Mouse (Mus musculus): ENCODE measurements around the gene Milr1.
"Not testable (repeated sequence)": the region's sequence is repeated elsewhere in the genome, so short reads cannot be mapped to it uniquely, and the experiment has no call there.

The Milr1 gene

GRCm38 (mm10) chr11:106777395-106777794 lies 26.4 kb downstream of the Milr1 start:
- no peaks in the 10 kb centered on the region for H3K27me3 ChIP-seq (ENCODE audit: insufficient read depth, low read length)
- H3K4me3 ChIP-seq (replicated peaks; ENCODE audit: low read length): 0 out of 2 replicates have a peak overlapping the region, but pooled peaks have one; percentile 93
- H3K36me3 ChIP-seq (ENCODE audit: insufficient read depth, low read length): peaks cover 83% of the 10 kb centered on the region
- no peaks in the 10 kb centered on the region for H3K9me3 ChIP-seq (ENCODE audit: low read length)
- peaks cover 31% of the 10 kb centered on the region for H3K4me1 ChIP-seq (replicated peaks; ENCODE audit: low read depth, low read length)
- TF ChIP-seq NANOG (IDR thresholded peaks at IDR 0.05; ENCODE audit: borderline replicate concordance, low read length) (no peak), CTCF (conservative IDR thresholded peaks at IDR 0.05; ENCODE audit: low read length) (no peak), POU5F1 (IDR thresholded peaks at IDR 0.05; ENCODE audit: borderline replicate concordance, low read length) (no peak)

- Histone ChIP-seq H3K4me3 (replicated peaks; ENCODE audit: low read length) (peak overlapping the region; percentile 93), H3K9me3 (ENCODE audit: low read length) (no peaks in the 10 kb centered on the region), H3K4me1 (replicated peaks; ENCODE audit: low read depth, low read length) (peaks cover 39% of the 10 kb centered on the region), H3K27me3 (ENCODE audit: insufficient read depth, low read length) (no peaks in the 10 kb centered on the region), H3K36me3 (ENCODE audit: insufficient read depth, low read length) (peaks cover 83% of the 10 kb centered on the region)
- TF ChIP-seq POU5F1 (IDR thresholded peaks at IDR 0.05; ENCODE audit: borderline replicate concordance, low read length) (no peak), NANOG (IDR thresholded peaks at IDR 0.05; ENCODE audit: borderline replicate concordance, low read length) (no peak), CTCF (conservative IDR thresholded peaks at IDR 0.05; ENCODE audit: low read length) (no peak)
Observed at GRCm38 (mm10) chr11:106778132-106778531, 27.1 kb downstream of the Milr1 start.

GRCm38 (mm10) chr11:106778589-106779387 lies 27.8 kb downstream of the Milr1 start:
- TF ChIP-seq CTCF (conservative IDR thresholded peaks at IDR 0.05; ENCODE audit: low read length) (no peak), NANOG (IDR thresholded peaks at IDR 0.05; ENCODE audit: borderline replicate concordance, low read length) (no peak), POU5F1 (IDR thresholded peaks at IDR 0.05; ENCODE audit: borderline replicate concordance, low read length) (no peak)
- no peaks in the 10 kb centered on the region for H3K27me3 ChIP-seq (ENCODE audit: insufficient read depth, low read length)
- peaks cover 83% of the 10 kb centered on the region for H3K36me3 ChIP-seq (ENCODE audit: insufficient read depth, low read length)
- no peaks in the 10 kb centered on the region for H3K9me3 ChIP-seq (ENCODE audit: low read length)
- peaks cover 45% of the 10 kb centered on the region for H3K4me1 ChIP-seq (replicated peaks; ENCODE audit: low read depth, low read length)
- peak overlapping the region; percentile 93 for H3K4me3 ChIP-seq (replicated peaks; ENCODE audit: low read length)

- TF ChIP-seq CTCF (conservative IDR thresholded peaks at IDR 0.05; ENCODE audit: low read length): no peak
- TF ChIP-seq POU5F1 (IDR thresholded peaks at IDR 0.05; ENCODE audit: borderline replicate concordance, low read length): no peak
- no peak for TF ChIP-seq NANOG (IDR thresholded peaks at IDR 0.05; ENCODE audit: borderline replicate concordance, low read length)
- no peaks in the 10 kb centered on the region for H3K9me3 ChIP-seq (ENCODE audit: low read length)
- H3K27me3 ChIP-seq (ENCODE audit: insufficient read depth, low read length): no peaks in the 10 kb centered on the region
- H3K4me1 ChIP-seq (replicated peaks; ENCODE audit: low read depth, low read length): peaks cover 53% of the 10 kb centered on the region
- H3K4me3 ChIP-seq (replicated peaks; ENCODE audit: low read length): peak within 1 kb of the TSS; percentile 93
- peaks cover 83% of the 10 kb centered on the region for H3K36me3 ChIP-seq (ENCODE audit: insufficient read depth, low read length)
Observed at GRCm38 (mm10) chr11:106779388-106780088, 28.5 kb downstream of the Milr1 start, which contains the start of gene Polg2. Gene Polg2 (minus strand): TSS chr11:106779537.

- no peak for TF ChIP-seq CTCF (conservative IDR thresholded peaks at IDR 0.05; ENCODE audit: low read length)
- no peak for TF ChIP-seq POU5F1 (IDR thresholded peaks at IDR 0.05; ENCODE audit: borderline replicate concordance, low read length)
- H3K9me3 ChIP-seq (ENCODE audit: low read length): no peaks in the 10 kb centered on the region
- H3K36me3 ChIP-seq (ENCODE audit: insufficient read depth, low read length): peaks cover 83% of the 10 kb centered on the region
- H3K27me3 ChIP-seq (ENCODE audit: insufficient read depth, low read length): no peaks in the 10 kb centered on the region
- H3K4me3 ChIP-seq (replicated peaks; ENCODE audit: low read length): no peak overlapping the region
- peaks cover 58% of the 10 kb centered on the region for H3K4me1 ChIP-seq (replicated peaks; ENCODE audit: low read depth, low read length)
Observed at GRCm38 (mm10) chr11:106780089-106780425, 29.0 kb downstream of the Milr1 start.

- H3K27me3 ChIP-seq (ENCODE audit: insufficient read depth, low read length): no peaks in the 10 kb centered on the region
- H3K4me3 ChIP-seq (replicated peaks; ENCODE audit: low read length): no peak overlapping the region
- no peak for TF ChIP-seq CTCF (conservative IDR thresholded peaks at IDR 0.05; ENCODE audit: low read length)
- no peak for TF ChIP-seq POU5F1 (IDR thresholded peaks at IDR 0.05; ENCODE audit: borderline replicate concordance, low read length)
- no peak for TF ChIP-seq NANOG (IDR thresholded peaks at IDR 0.05; ENCODE audit: borderline replicate concordance, low read length)
- H3K4me1 ChIP-seq (replicated peaks; ENCODE audit: low read depth, low read length): peaks cover 65% of the 10 kb centered on the region
- peaks cover 83% of the 10 kb centered on the region for H3K36me3 ChIP-seq (ENCODE audit: insufficient read depth, low read length)
- H3K9me3 ChIP-seq (ENCODE audit: low read length): no peaks in the 10 kb centered on the region
Observed at GRCm38 (mm10) chr11:106780590-106781220, 29.7 kb downstream of the Milr1 start.

GRCm38 (mm10) chr11:106782271-106782670 lies 31.2 kb downstream of the Milr1 start:
- not testable (repeated sequence) for H3K4me3 ChIP-seq (replicated peaks; ENCODE audit: low read length); H3K9me3 ChIP-seq (ENCODE audit: low read length); H3K27me3 ChIP-seq (ENCODE audit: insufficient read depth, low read length)
- H3K4me1 ChIP-seq (replicated peaks; ENCODE audit: low read depth, low read length): peaks cover 71% of the 10 kb centered on the region
- H3K36me3 ChIP-seq (ENCODE audit: insufficient read depth, low read length): peaks cover 83% of the 10 kb centered on the region

- Histone ChIP-seq H3K9me3 (ENCODE audit: low read length) (no peaks in the 10 kb centered on the region), H3K4me1 (replicated peaks; ENCODE audit: low read depth, low read length) (peaks cover 62% of the 10 kb centered on the region), H3K4me3 (replicated peaks; ENCODE audit: low read length) (no peak overlapping the region), H3K27me3 (ENCODE audit: insufficient read depth, low read length) (no peaks in the 10 kb centered on the region), H3K36me3 (ENCODE audit: insufficient read depth, low read length) (peaks cover 78% of the 10 kb centered on the region)
- no peak for TF ChIP-seq POU5F1 (IDR thresholded peaks at IDR 0.05; ENCODE audit: borderline replicate concordance, low read length)
- TF ChIP-seq CTCF (conservative IDR thresholded peaks at IDR 0.05; ENCODE audit: low read length): no peak
- no peak for TF ChIP-seq NANOG (IDR thresholded peaks at IDR 0.05; ENCODE audit: borderline replicate concordance, low read length)
Observed at GRCm38 (mm10) chr11:106782841-106783764, 32.1 kb downstream of the Milr1 start.
